Mouse (Mus musculus) retina, adult 2 months (tissue): ENCODE measurements around the gene Kif3a.

ENCODE experiments used
- DNase-seq: peaks from one replicate; pipeline ENCODE4 v3.0.0-alpha.2; 2012; ENCODE audit warnings: low read depth, low spot score

The Kif3a gene

DNA sequence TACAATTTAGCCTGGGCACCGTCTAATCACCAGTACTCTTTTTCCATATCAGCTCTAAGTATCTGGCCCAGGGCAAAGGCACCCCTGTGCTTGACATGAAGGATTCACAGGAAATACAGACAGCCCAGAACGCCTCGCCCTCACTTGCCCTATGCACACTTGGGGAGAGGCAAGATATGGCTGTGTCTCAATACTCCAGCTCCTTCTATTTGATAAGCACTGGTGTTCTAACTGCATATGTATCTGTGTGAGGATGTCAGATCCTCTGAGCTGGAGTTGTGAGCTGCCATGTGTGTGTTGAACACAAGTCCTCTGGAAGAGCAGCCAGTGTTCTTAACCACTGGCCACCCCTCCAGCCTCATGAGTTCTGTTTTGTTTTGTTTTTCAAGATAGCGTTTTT lies 84.3 kb downstream of the Kif3a start:
- no peak for DNase-seq
